Mouse (Mus musculus) MEL (cell line): Measurements from ENCODE around the gene Pcbp3. TPM values are rescaled to one million over a fixed set of nuclear protein-coding genes. Genes with fewer than 3 reads are reported as not detected.

Experiments
- DNase-seq: peaks from one replicate; pipeline ENCODE4 v3.0.0; 2011; ENCODE audit warnings: low read depth, low spot score
- H3K27ac ChIP-seq: 2 replicates; pipeline ENCODE4 v1.5.1; 2012; ENCODE audit warnings: low read depth, mild to moderate bottlenecking, control low read depth, low read length, moderate library complexity; ENCODE audit not compliant: control insufficient read depth
- H3K27me3 ChIP-seq, 2 experiments: fragments of 150-350 bp in 1 of 2; sonication (generic) in 1 of 2; 2 replicates each; pipeline ENCODE4 v1.6.1; 2012; ENCODE audit warnings: low read length in 2 of 2, mild to moderate bottlenecking in 2 of 2, improper control_type of control experiment in 1 of 2, moderate library complexity in 1 of 2; ENCODE audit not compliant: insufficient read depth in 2 of 2, control insufficient read depth in 1 of 2
- H3K36me3 ChIP-seq, 2 experiments: 2 replicates each; pipeline ENCODE4 v1.6.1; 2012 to 2014; ENCODE audit warnings: low read length in 2 of 2, improper control_type of control experiment in 1 of 2, inconsistent platforms in 1 of 2, mild to moderate bottlenecking in 1 of 2; ENCODE audit not compliant: insufficient read depth in 2 of 2, control insufficient read depth in 1 of 2
- H3K4me1 ChIP-seq, 2 experiments: fragments of 150-350 bp in 1 of 2; sonication (generic) in 1 of 2; 2 replicates each; pipeline ENCODE4 v1.6.1; 2012; ENCODE audit warnings: low read length in 2 of 2, improper control_type of control experiment in 1 of 2, mild to moderate bottlenecking in 1 of 2; ENCODE audit not compliant: insufficient read depth in 2 of 2, control insufficient read depth in 1 of 2
- H3K4me3 ChIP-seq, 2 experiments: fragments of 150-350 bp in 1 of 2; sonication (generic) in 1 of 2; 2 replicates each; pipeline ENCODE4 v1.5.1; 2012; ENCODE audit warnings: low read depth in 2 of 2, low read length in 2 of 2, mild to moderate bottlenecking in 2 of 2, moderate library complexity in 2 of 2, control low read depth in 1 of 2, improper control_type of control experiment in 1 of 2; ENCODE audit not compliant: control insufficient read depth in 1 of 2, insufficient read depth in 1 of 2
- H3K79me2 ChIP-seq: 2 replicates; pipeline ENCODE4 v1.6.1; 2012; ENCODE audit warnings: mild to moderate bottlenecking, low read length, moderate library complexity; ENCODE audit not compliant: control insufficient read depth, poor library complexity, insufficient read depth
- H3K9ac ChIP-seq: 2 replicates; pipeline ENCODE4 v1.6.1; 2012; ENCODE audit warnings: low read depth, mild to moderate bottlenecking, control low read depth, low read length, moderate library complexity; ENCODE audit not compliant: control insufficient read depth, poor library complexity, severe bottlenecking
- H3K9me3 ChIP-seq: fragments of 150-350 bp; sonication (generic); replicated peaks from 2 replicates; pipeline ENCODE4 v1.6.1; 2012; ENCODE audit warnings: mild to moderate bottlenecking, low read length, improper control_type of control experiment, moderate library complexity; ENCODE audit not compliant: insufficient read depth
- BHLHE40 ChIP-seq: IDR thresholded peaks from 2 replicates; pipeline ENCODE4 v1.6.1; 2012; ENCODE audit warnings: low read depth, mild to moderate bottlenecking, inconsistent platforms, low read length, improper control_type of control experiment, borderline replicate concordance
- CHD1 ChIP-seq: IDR thresholded peaks from 2 replicates; pipeline ENCODE4 v1.6.1; 2012; ENCODE audit warnings: low read depth, mild to moderate bottlenecking, inconsistent platforms, low read length, improper control_type of control experiment
- CHD2 ChIP-seq: IDR thresholded peaks from 2 replicates; pipeline ENCODE4 v1.6.1; 2011; ENCODE audit warnings: low read length, improper control_type of control experiment
- E2F4 ChIP-seq: IDR thresholded peaks from 2 replicates; pipeline ENCODE4 v1.6.1; 2011; ENCODE audit warnings: low read depth, low read length, improper control_type of control experiment, borderline replicate concordance
- ELF1 ChIP-seq: IDR thresholded peaks from 2 replicates; pipeline ENCODE4 v1.6.1; 2014; ENCODE audit warnings: low read depth, mild to moderate bottlenecking, inconsistent platforms, low read length, improper control_type of control experiment, moderate library complexity
- ETS1 ChIP-seq: IDR thresholded peaks from 2 replicates; pipeline ENCODE4 v1.6.1; 2012; ENCODE audit warnings: low read depth, mild to moderate bottlenecking, inconsistent platforms, low read length, improper control_type of control experiment, moderate library complexity
- GABPA ChIP-seq: IDR thresholded peaks from 2 replicates; pipeline ENCODE4 v1.6.1; 2012; ENCODE audit warnings: low read depth, mild to moderate bottlenecking, inconsistent platforms, low read length, improper control_type of control experiment, moderate library complexity
- GATA1 ChIP-seq: IDR thresholded peaks from 2 replicates; pipeline ENCODE4 v1.6.1; 2011; ENCODE audit warnings: low read depth, low read length, improper control_type of control experiment
- HCFC1 ChIP-seq: IDR thresholded peaks from 2 replicates; pipeline ENCODE4 v1.6.1; 2012; ENCODE audit warnings: low read depth, mild to moderate bottlenecking, inconsistent platforms, low read length, improper control_type of control experiment, moderate library complexity
- JUND ChIP-seq: IDR thresholded peaks from 2 replicates; pipeline ENCODE4 v1.6.1; 2011; ENCODE audit warnings: low read depth, mild to moderate bottlenecking, improper control_type of control experiment, low read length
- MAX ChIP-seq: IDR thresholded peaks from 2 replicates; pipeline ENCODE4 v1.6.1; 2011; ENCODE audit warnings: low read length, improper control_type of control experiment
- MAZ ChIP-seq: IDR thresholded peaks from 2 replicates; pipeline ENCODE4 v1.6.1; 2012; ENCODE audit warnings: low read depth, mild to moderate bottlenecking, inconsistent platforms, low read length, improper control_type of control experiment
- MEF2A ChIP-seq: IDR thresholded peaks from 2 replicates; pipeline ENCODE4 v1.6.1; 2014; ENCODE audit warnings: low read depth, mild to moderate bottlenecking, inconsistent platforms, low read length, improper control_type of control experiment; ENCODE audit not compliant: poor library complexity, insufficient replicate concordance, severe bottlenecking; ENCODE audit errors: extremely low read depth
- MXI1 ChIP-seq: IDR thresholded peaks from 2 replicates; pipeline ENCODE4 v1.6.1; 2011; ENCODE audit warnings: mild to moderate bottlenecking, low read depth, low read length, improper control_type of control experiment
- MYC ChIP-seq: IDR thresholded peaks from 2 replicates; pipeline ENCODE4 v1.6.1; 2011; ENCODE audit warnings: low read depth, mild to moderate bottlenecking, low read length, improper control_type of control experiment, moderate library complexity
- NELFE ChIP-seq: IDR thresholded peaks from 2 replicates; pipeline ENCODE4 v1.6.1; 2011; ENCODE audit warnings: low read depth, low read length, improper control_type of control experiment
- POLR2AphosphoS2 ChIP-seq: IDR thresholded peaks from 2 replicates; pipeline ENCODE4 v1.6.1; 2011; ENCODE audit warnings: low read length, improper control_type of control experiment
- POLR2AphosphoS5 ChIP-seq: IDR thresholded peaks from 2 replicates; pipeline ENCODE4 v1.6.1; 2012; ENCODE audit warnings: low read depth, borderline replicate concordance, mild to moderate bottlenecking, inconsistent platforms, low read length, moderate library complexity, mixed read lengths
- RAD21 ChIP-seq: IDR thresholded peaks from 2 replicates; pipeline ENCODE4 v1.6.1; 2011; ENCODE audit warnings: mild to moderate bottlenecking, low read depth, low read length, improper control_type of control experiment
- SMC3 ChIP-seq: IDR thresholded peaks from 2 replicates; pipeline ENCODE4 v1.6.1; 2011; ENCODE audit warnings: low read depth, low read length, improper control_type of control experiment
- TAL1 ChIP-seq: IDR thresholded peaks from 2 replicates; pipeline ENCODE4 v1.6.1; 2012; ENCODE audit warnings: mild to moderate bottlenecking, inconsistent platforms, low read length, moderate library complexity, mixed read lengths
- UBTF ChIP-seq: IDR thresholded peaks from 2 replicates; pipeline ENCODE4 v1.6.1; 2012; ENCODE audit warnings: low read depth, mild to moderate bottlenecking, inconsistent platforms, low read length, improper control_type of control experiment, moderate library complexity, borderline replicate concordance; ENCODE audit not compliant: insufficient read depth
- USF2 ChIP-seq, 2 experiments: IDR thresholded peaks; 2 replicates each; pipeline ENCODE4 v1.6.1; 2011 to 2012; ENCODE audit warnings: improper control_type of control experiment in 2 of 2, low read length in 2 of 2, borderline replicate concordance in 1 of 2, inconsistent platforms in 1 of 2, low read depth in 1 of 2, mild to moderate bottlenecking in 1 of 2; ENCODE audit not compliant: insufficient read depth in 1 of 2
- ZKSCAN1 ChIP-seq: IDR thresholded peaks from 2 replicates; pipeline ENCODE4 v1.6.1; 2012; ENCODE audit warnings: low read depth, mild to moderate bottlenecking, inconsistent platforms, low read length, improper control_type of control experiment, moderate library complexity
- ZNF384 ChIP-seq: IDR thresholded peaks from 2 replicates; pipeline ENCODE4 v1.6.1; 2012; ENCODE audit warnings: low read depth, mild to moderate bottlenecking, inconsistent platforms, low read length, improper control_type of control experiment
- polyA plus RNA-seq, 2 experiments: library from polyadenylated mRNA; stranded (reverse) in 1 of 2; unstranded in 1 of 2; fragments of >175 nt in 1 of 2; fragments of >200 nt in 1 of 2; gene quantifications; 2 replicates each; pipeline versions ENCODE4 v1.2.1 to v1.2.4; 2012; ENCODE audit warnings: low replicate concordance in 2 of 2, low read depth in 1 of 2; ENCODE audit not compliant: insufficient read length in 2 of 2, insufficient read depth in 1 of 2, missing spikeins in 1 of 2
- total RNA-seq: library from RNA; depleted of rRNA; stranded (reverse); fragments of 300-350 nt; gene quantifications from 2 replicates; pipeline ENCODE4 v1.2.3, GENCODE M21; 2012

Gene Pcbp3
- total and polyA plus RNA-seq, 3 experiments, result 1.1 to 3.3 TPM; not detected in 1

DNA sequence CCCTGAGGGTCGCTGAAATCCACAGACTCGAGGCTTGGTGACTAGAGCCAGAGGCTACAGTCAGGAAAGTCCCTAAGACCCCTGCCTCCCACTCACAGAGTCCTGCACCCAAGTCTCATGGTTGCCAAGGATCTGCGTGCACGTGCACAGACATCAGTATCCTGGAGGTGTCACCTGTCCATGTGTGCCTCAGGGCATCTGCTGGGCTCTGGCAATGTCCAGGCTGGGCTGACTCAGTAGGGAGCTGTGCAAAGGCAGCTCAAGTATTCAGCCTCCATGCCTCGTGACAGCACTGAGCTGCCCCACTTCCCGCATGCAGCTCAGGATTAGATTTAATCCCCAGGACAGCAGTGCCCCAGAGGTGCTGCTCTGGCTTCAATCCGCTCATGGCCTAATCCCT is 145.3 kb downstream of the Pcbp3 start:
- Histone ChIP-seq H3K9ac (no peak overlapping the region), H3K79me2 (no peaks in the 10 kb centered on the region), H3K4me1 (no peaks in the 10 kb centered on the region), H3K9me3 (no peaks in the 10 kb centered on the region), H3K36me3 (no peaks in the 10 kb centered on the region), H3K27ac (no peak overlapping the region), H3K27me3 (no peaks in the 10 kb centered on the region), H3K4me3 (no peak overlapping the region)
- no peak for DNase-seq
- TF ChIP-seq ETS1 (no peak), USF2 (IDR thresholded peaks at IDR 0.05; ENCODE audit: borderline replicate concordance in 1 of 2, insufficient read depth in 1 of 2, low read depth in 1 of 2, low read length in 2 of 2) (no peak), NELFE (no peak), GATA1 (no peak), TAL1 (no peak), RAD21 (no peak), POLR2AphosphoS5 (no peak)

DNA sequence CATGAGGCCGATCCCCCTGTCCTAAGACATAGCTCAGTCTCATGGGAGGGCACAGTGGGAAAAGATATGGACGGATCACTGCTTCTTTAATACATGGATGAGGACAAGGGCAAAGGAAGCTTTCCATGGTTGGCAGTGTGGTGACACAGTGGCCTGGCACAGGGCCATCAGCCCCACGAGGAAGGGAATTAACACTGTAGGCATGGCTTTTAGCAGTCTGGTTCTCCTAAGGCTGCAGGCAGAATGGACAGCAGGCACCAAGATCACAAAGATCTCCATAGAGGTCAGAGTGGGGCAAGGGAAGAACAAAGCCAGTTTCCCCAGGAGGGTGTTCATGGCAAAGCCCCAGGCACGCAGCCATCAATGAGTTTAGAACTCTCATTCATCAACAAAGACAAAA is 146.2 kb downstream of the Pcbp3 start:
- no peak overlapping the region for H3K4me3 ChIP-seq

DNA sequence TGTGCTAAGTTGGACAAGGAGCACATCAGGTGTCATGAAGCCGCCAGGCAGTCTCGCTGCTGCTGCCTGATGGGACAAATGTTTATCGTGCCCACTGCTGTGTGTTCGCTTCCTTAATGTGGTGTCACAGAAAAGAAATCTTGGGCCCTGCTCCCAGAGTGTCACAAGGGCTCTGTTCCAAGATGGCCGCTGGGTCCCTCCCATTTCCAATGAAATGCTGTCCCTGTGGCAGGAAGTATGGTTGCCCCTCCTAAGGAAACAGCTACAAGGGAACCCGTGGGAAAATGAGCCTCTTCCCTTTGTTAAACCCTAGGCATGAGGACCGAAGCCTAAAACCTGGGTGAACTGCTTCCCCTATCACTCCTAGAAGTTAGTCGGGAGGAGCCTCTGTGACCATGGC is 146.9 kb downstream of the Pcbp3 start:
- H3K79me2 ChIP-seq, result no peaks in the 10 kb centered on the region
- H3K36me3 ChIP-seq, result no peaks in the 10 kb centered on the region
- no peaks in the 10 kb centered on the region for H3K4me1 ChIP-seq
- no peaks in the 10 kb centered on the region for H3K27me3 ChIP-seq
- no peaks in the 10 kb centered on the region for H3K9me3 ChIP-seq
- no peak overlapping the region for H3K27ac ChIP-seq
- TF ChIP-seq HCFC1, result no peak
- TF ChIP-seq RAD21, result no peak
- TF ChIP-seq MEF2A, result no peak
- TF ChIP-seq TAL1, result no peak
- no peak for TF ChIP-seq MXI1
- TF ChIP-seq JUND, result no peak
- no peak for TF ChIP-seq BHLHE40
- TF ChIP-seq UBTF, result no peak
- TF ChIP-seq SMC3, result no peak
- no peak overlapping the region for H3K4me3 ChIP-seq
- no peak for DNase-seq
- no peak overlapping the region for H3K9ac ChIP-seq

More for the DNA sequence above, 146.2 kb downstream of the Pcbp3 start:
- Histone ChIP-seq H3K9me3 (no peaks in the 10 kb centered on the region), H3K27ac (no peak overlapping the region), H3K36me3 (no peaks in the 10 kb centered on the region), H3K4me1 (no peaks in the 10 kb centered on the region), H3K9ac (no peak overlapping the region), H3K27me3 (no peaks in the 10 kb centered on the region), H3K79me2 (no peaks in the 10 kb centered on the region)
- TF ChIP-seq ZNF384 (no peak), GABPA (no peak), CHD1 (no peak), E2F4 (no peak), JUND (no peak), ETS1 (no peak), POLR2AphosphoS2 (no peak), MAX (no peak), NELFE (no peak), ZKSCAN1 (no peak), RAD21 (no peak), MAZ (no peak), MYC (no peak), GATA1 (no peak), CHD2 (no peak), ELF1 (no peak), POLR2AphosphoS5 (no peak)
- no peak for DNase-seq
